Mouse (Mus musculus): ENCODE measurements at regions not wholly inside any gene's neighbourhood (a gene's known extent, or its start where the extent isn't known, plus 50 kb on each side); places are given as distances from the start of the nearest gene placed in this dataset.

DNA sequence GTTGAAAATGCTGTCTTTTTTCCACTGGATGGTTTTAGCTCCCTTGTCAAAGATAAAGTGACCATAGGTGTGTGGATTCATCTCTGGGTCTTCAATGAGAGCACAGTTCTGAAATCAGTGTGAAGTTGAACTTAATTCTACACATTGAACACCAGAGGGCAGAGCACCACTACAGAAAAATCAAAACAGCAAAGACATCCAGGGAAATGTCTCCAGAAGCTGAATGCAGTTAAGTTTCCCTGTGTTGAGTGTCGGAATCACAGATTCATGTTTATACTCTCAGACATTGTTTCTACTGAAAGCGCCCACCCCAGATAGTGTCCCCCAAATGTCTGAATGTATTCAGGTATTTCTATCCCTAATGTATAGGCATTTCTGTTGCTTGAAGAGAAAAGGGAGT, 77.1 kb upstream of the Olfr266 start:
- TF ChIP-seq CTCF (IDR thresholded peaks at IDR 0.05; ENCODE audit: low read depth, low read length) = no peak
- TF ChIP-seq GATA1 (IDR thresholded peaks at IDR 0.05; ENCODE audit: borderline replicate concordance, low read length) = no peak
- TF ChIP-seq POLR2AphosphoS5 (IDR thresholded peaks at IDR 0.05; ENCODE audit: insufficient replicate concordance, low read depth, low read length) = no peak
- TF ChIP-seq GATA2 (IDR thresholded peaks at IDR 0.05; ENCODE audit: borderline replicate concordance, low read depth, low read length) = no peak
- TF ChIP-seq TAL1 (conservative IDR thresholded peaks at IDR 0.05; ENCODE audit: low read depth, low read length) = no peak

Data from G1E (cell line).